Mouse (Mus musculus): ENCODE data around the gene Cacna1a. TPM values are rescaled to one million over a fixed set of nuclear protein-coding genes. Genes with fewer than 3 reads are reported as not detected.
A peak's percentile ranks its signal among the peaks of the same experiment; 100 is the strongest.

Cacna1a gene
- polyA plus RNA-seq, 1 experiment from 2014 or later: 6.6 TPM

DNA sequence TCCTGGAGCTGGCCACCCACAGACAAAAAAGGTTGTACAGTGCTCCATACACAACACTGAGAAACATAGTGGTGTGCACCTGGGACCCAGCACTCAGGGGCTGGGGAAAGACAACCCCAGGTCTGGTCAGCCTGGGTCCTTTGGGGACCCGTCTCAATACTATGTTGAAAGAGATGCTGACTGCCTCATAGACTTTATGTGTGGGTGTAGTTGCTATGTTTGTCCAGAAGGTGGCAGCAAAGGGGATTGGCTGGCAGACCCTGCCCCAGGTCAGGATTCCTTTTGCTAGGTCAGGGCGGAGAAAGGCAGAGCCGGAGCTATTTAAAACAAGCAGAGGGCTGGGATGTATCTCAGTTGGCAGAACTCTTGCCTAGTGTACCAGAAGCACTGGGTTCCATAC, 191.4 kb downstream of the Cacna1a start:
- Histone ChIP-seq H3K9ac (ENCODE audit: low read depth, low read length) (no peak overlapping the region), H3K4me1 (replicated peaks; ENCODE audit: insufficient read depth, low read length) (no peaks in the 10 kb centered on the region), H3K9me3 (replicated peaks; ENCODE audit: low read length) (no peaks in the 10 kb centered on the region), H3K27ac (no peak overlapping the region), H3K36me3 (ENCODE audit: insufficient read depth, low read length) (no peaks in the 10 kb centered on the region), H3K4me2 (ENCODE audit: low read length) (no peak overlapping the region), H3K27me3 (ENCODE audit: insufficient read depth, low read length) (no peaks in the 10 kb centered on the region), H3K4me3 (replicated peaks; ENCODE audit: low read depth, low read length) (no peak overlapping the region)
- peak; percentile 63 for DNase-seq (ENCODE audit: low spot score)
- TF ChIP-seq CTCF (IDR thresholded peaks at IDR 0.05; ENCODE audit: low read depth): peak; percentile 82
- no peak for ATAC-seq (replicated peaks; ENCODE audit: low FRiP score, low read depth)
- WGBS: 26% methylated on average over 3 of the region's 3 CpGs

DNA sequence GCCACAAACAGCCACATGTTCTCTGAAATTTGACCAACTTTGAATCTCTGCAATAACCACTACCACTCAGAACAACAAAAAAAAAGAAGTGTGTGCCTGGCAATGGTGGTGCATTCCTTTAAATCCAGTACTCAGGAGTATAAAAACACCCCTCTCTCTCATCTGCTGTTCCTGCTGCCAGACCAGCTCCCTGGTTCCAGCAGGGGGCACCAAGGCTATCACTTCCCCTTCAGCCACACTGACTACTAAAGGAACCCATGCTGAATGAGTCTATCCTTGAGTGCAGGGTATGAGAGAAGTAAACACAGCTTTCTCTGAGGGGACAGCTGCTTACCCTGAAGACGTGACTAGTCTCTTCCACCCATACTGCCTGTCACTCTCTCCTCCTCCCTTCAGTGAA, 197.1 kb downstream of the Cacna1a start:
- 54% methylated on average over 1 of the region's 1 CpGs for WGBS
- Histone ChIP-seq H3K4me1 (replicated peaks; ENCODE audit: insufficient read depth, low read length) (no peaks in the 10 kb centered on the region), H3K27ac (no peak overlapping the region), H3K4me2 (ENCODE audit: low read length) (no peak overlapping the region), H3K9ac (ENCODE audit: low read depth, low read length) (no peak overlapping the region), H3K4me3 (replicated peaks; ENCODE audit: low read depth, low read length) (no peak overlapping the region), H3K36me3 (ENCODE audit: insufficient read depth, low read length) (no peaks in the 10 kb centered on the region), H3K9me3 (replicated peaks; ENCODE audit: low read length) (no peaks in the 10 kb centered on the region), H3K27me3 (ENCODE audit: insufficient read depth, low read length) (no peaks in the 10 kb centered on the region)
- peak; percentile 31; the same call in 1 of the 2 replicates for TF ChIP-seq CTCF (IDR thresholded peaks at IDR 0.05; ENCODE audit: low read depth)
- ATAC-seq (replicated peaks; ENCODE audit: low FRiP score, low read depth) (no peak), DNase-seq (ENCODE audit: low spot score) (no peak)

DNA sequence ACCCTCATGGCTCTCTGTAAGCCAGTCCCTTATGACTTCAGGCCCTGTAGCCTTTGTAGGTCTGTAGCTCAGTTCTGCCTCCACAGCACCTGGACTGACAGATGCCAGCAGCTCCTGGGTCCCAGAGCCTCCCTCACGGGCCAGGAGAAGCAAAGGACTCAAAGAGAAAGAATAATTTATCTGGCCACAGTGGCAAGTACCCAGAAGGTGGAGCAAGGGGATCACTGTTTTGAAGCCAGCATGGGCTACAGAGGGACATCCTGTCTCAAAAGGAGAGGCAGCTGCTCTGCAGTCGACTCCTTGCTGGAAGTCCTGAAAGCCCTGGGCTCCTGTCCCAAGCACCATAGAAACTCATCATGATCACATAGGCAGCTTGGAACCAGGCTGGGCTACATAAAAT, 198.0 kb downstream of the Cacna1a start:
- H3K4me2 ChIP-seq (ENCODE audit: low read length): no peak overlapping the region
- 66% methylated on average over 2 of the region's 2 CpGs for WGBS
- H3K4me3 ChIP-seq (replicated peaks; ENCODE audit: low read depth, low read length): no peak overlapping the region
- no peaks in the 10 kb centered on the region for H3K9me3 ChIP-seq (replicated peaks; ENCODE audit: low read length)
- no peak for DNase-seq (ENCODE audit: low spot score)
- no peak for ATAC-seq (replicated peaks; ENCODE audit: low FRiP score, low read depth)
- no peaks in the 10 kb centered on the region for H3K27me3 ChIP-seq (ENCODE audit: insufficient read depth, low read length)
- no peaks in the 10 kb centered on the region for H3K36me3 ChIP-seq (ENCODE audit: insufficient read depth, low read length)
- TF ChIP-seq CTCF (IDR thresholded peaks at IDR 0.05; ENCODE audit: low read depth): no peak
- H3K4me1 ChIP-seq (replicated peaks; ENCODE audit: insufficient read depth, low read length): no peaks in the 10 kb centered on the region
- no peak overlapping the region for H3K9ac ChIP-seq (ENCODE audit: low read depth, low read length)
- no peak overlapping the region for H3K27ac ChIP-seq

DNA sequence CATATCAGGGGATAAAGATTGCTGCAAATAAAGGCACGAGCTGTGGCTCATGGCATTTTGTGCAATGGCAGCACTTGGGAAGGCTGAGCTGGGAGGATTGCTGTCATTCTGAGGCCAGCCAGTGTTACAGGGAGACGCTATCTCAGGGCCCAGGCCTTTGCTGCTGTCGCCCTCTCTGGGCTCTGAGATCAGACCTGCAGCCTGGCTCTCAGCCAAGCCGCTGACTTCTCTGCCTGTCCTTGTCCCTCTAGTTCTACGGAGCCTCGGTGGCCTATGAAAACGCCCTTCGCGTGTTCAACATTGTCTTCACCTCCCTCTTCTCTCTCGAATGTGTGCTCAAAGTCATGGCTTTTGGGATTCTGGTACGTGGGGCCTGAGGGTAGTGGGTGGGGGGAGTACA, 200.3 kb downstream of the Cacna1a start:
- Histone ChIP-seq H3K9ac (ENCODE audit: low read depth, low read length) (no peak overlapping the region), H3K9me3 (replicated peaks; ENCODE audit: low read length) (no peaks in the 10 kb centered on the region), H3K27ac (no peak overlapping the region), H3K4me3 (replicated peaks; ENCODE audit: low read depth, low read length) (no peak overlapping the region), H3K4me1 (replicated peaks; ENCODE audit: insufficient read depth, low read length) (no peaks in the 10 kb centered on the region), H3K27me3 (ENCODE audit: insufficient read depth, low read length) (no peaks in the 10 kb centered on the region), H3K36me3 (ENCODE audit: insufficient read depth, low read length) (no peaks in the 10 kb centered on the region), H3K4me2 (ENCODE audit: low read length) (no peak overlapping the region)
- no peak for TF ChIP-seq CTCF (IDR thresholded peaks at IDR 0.05; ENCODE audit: low read depth)
- no peak for DNase-seq (ENCODE audit: low spot score)
- no peak for ATAC-seq (replicated peaks; ENCODE audit: low FRiP score, low read depth)
- WGBS: 81% methylated on average over 11 of the region's 11 CpGs

DNA sequence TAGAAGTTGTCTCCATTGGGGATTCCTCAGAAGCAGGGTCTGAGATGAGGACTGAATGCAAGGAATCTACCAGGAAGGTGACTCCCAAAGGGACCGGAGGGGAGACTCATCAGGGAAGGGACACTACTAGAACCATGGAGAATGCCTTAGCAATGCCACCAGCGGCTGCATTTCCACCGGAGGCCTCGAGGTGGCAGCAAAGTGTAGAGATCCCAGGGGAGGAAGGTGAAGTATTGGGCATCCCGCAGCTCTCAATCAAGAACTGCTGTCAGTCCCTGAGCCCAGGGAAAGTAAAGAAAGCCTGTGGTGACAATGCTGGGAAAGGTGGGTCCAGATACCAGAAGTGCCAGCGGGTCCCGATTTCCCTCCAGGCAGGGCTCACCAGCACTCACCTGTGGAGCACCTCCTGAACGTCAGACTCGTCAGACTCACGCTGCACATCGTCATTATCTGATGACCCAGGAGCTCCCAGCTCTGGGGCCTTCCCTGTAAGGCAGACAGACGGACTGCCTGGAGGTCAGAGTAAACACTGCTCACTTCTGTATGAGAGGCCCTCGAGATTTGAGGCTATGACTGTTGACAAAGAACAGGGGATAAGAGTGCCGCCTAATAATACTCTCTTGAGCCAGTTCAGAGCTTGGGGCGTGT, 203.9 kb downstream of the Cacna1a start:
- Histone ChIP-seq H3K27me3 (ENCODE audit: insufficient read depth, low read length) (no peaks in the 10 kb centered on the region), H3K4me2 (ENCODE audit: low read length) (no peak overlapping the region), H3K4me3 (replicated peaks; ENCODE audit: low read depth, low read length) (no peak overlapping the region), H3K4me1 (replicated peaks; ENCODE audit: insufficient read depth, low read length) (no peaks in the 10 kb centered on the region), H3K9me3 (replicated peaks; ENCODE audit: low read length) (no peaks in the 10 kb centered on the region), H3K27ac (no peak overlapping the region), H3K9ac (ENCODE audit: low read depth, low read length) (no peak overlapping the region), H3K36me3 (ENCODE audit: insufficient read depth, low read length) (no peaks in the 10 kb centered on the region)
- 19% methylated on average over 15 of the region's 15 CpGs for WGBS
- TF ChIP-seq CTCF (IDR thresholded peaks at IDR 0.05; ENCODE audit: low read depth): peak; percentile 87
- DNase-seq (ENCODE audit: low spot score) (peak; percentile 84), ATAC-seq (replicated peaks; ENCODE audit: low FRiP score, low read depth) (no peak)

DNA sequence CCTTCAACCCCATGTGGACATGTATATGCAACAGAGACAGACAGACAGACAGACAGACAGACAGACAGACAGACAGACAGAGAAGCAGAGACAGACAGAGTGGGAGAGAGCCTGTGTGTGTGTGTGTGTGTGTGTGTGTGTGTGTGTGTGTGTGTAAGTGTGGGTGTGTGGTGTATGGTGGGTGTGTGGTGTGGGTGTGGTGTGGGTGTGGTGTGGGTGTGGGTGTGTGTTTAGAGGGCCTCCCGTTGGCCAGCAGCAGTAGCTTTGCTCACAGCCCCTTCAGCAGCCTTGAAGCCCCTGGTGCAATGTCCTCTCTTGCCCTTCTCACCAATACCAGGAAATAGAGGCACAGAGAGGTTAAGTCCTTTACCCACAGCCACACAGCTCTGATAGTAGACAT, 204.9 kb downstream of the Cacna1a start:
- no peaks in the 10 kb centered on the region for H3K27me3 ChIP-seq (ENCODE audit: insufficient read depth, low read length)
- H3K36me3 ChIP-seq (ENCODE audit: insufficient read depth, low read length): no peaks in the 10 kb centered on the region
- no peak for ATAC-seq (replicated peaks; ENCODE audit: low FRiP score, low read depth)
- H3K4me1 ChIP-seq (replicated peaks; ENCODE audit: insufficient read depth, low read length): no peaks in the 10 kb centered on the region
- no peak overlapping the region for H3K9ac ChIP-seq (ENCODE audit: low read depth, low read length)
- H3K4me3 ChIP-seq (replicated peaks; ENCODE audit: low read depth, low read length): no peak overlapping the region
- H3K9me3 ChIP-seq (replicated peaks; ENCODE audit: low read length): no peaks in the 10 kb centered on the region
- no peak for DNase-seq (ENCODE audit: low spot score)
- WGBS: 78% methylated on average over 1 of the region's 1 CpGs
- no peak for TF ChIP-seq CTCF (IDR thresholded peaks at IDR 0.05; ENCODE audit: low read depth)
- H3K4me2 ChIP-seq (ENCODE audit: low read length): no peak overlapping the region
- no peak overlapping the region for H3K27ac ChIP-seq
